Mouse (Mus musculus): ENCODE measurements around the gene Bag3.

- TF ChIP-seq GATA1 (IDR thresholded peaks at IDR 0.05; ENCODE audit: borderline replicate concordance, low read length) = no peak
- no peak for TF ChIP-seq POLR2AphosphoS5 (IDR thresholded peaks at IDR 0.05; ENCODE audit: insufficient replicate concordance, low read depth, low read length)
- no peak for TF ChIP-seq CTCF (IDR thresholded peaks at IDR 0.05; ENCODE audit: low read depth, low read length)
- no peak for TF ChIP-seq TAL1 (conservative IDR thresholded peaks at IDR 0.05; ENCODE audit: low read depth, low read length)
- no peak for TF ChIP-seq GATA2 (IDR thresholded peaks at IDR 0.05; ENCODE audit: borderline replicate concordance, low read depth, low read length)
Measured at GRCm38 (mm10) chr7:128538196-128538595, 14.8 kb downstream of the Bag3 start.
